Mouse (Mus musculus): ENCODE data around the gene Gm14139. TPM values are rescaled to one million over a fixed set of nuclear protein-coding genes. Genes with fewer than 3 reads are reported as not detected.

Gm14139 gene
- polyA plus RNA-seq (2012; ENCODE audit: low replicate concordance): not detected in 2 replicates

DNA sequence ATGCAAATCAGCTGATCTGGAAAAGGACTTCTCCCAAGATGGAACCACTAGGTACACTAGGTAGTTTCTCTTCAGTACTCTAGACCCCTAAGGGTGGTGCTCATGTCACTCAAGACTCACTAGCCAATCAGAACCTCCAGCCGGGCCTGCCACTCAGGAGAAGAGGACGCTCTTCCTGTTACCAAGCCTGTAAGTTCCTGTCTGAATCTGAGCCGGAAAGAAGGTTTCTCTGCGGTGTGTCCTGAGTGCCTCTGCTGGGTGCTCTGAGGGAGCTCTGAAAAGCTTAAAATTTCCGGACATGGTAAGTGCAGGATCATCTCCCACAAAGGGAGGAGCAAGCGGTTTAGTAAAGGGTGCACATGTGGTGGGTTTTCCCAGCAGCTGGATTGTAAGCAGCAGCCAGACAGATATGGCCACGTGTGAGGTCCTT is at the start of gene Gm14139:
Gm14139 (plus strand) TSS at position 186 of the 430 bp plus-strand sequence.

DNA sequence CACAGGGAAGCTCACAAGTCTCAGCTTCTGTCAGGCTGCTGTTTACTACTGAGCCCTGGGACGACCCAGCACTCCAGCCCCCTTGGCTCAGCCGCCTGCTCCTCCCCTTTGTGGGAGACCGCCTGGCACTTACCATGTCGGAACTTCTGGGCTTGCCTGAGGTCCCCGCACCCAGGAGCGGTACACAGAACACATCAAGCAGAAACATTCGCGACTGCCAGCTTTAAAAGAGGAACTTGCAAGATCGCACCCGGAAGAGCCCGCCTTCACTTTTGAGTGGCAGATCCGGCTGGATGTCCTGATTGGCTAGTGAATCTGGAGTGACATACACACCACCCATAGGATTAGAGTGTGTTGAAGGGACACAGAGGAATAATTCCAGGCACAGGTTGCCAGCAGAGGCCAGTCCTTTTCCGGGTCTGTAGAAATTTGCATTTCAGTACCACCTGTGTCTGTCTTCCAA is 45.1 kb upstream of the Gm14139 start, which contains the start of gene Zfp120:
Zfp120 (minus strand) TSS at position 274 of the 463 bp plus-strand sequence.

DNA sequence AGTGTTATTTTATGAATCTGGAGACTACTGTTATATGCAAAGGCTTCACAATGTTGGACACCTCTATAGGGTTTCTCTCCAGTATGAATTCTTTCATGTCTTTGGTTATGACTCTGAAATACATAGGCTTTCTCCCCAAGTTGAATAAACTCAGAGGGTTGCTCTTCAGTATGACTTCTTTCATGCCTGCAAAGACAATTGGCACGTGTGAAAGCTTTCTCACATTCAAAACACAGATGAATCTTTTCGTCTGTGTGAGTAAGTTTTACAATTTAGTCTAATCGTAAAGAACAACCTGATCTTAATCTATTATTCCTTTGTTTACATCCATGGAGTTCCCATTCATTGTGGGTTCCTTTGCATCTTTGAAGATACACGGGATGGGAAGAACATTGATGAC is 2.0 kb upstream of the Gm14139 start, which contains the start of gene Gm10770:
Gm10770 (minus strand) TSS at position 101 of the 400 bp plus-strand sequence.

DNA sequence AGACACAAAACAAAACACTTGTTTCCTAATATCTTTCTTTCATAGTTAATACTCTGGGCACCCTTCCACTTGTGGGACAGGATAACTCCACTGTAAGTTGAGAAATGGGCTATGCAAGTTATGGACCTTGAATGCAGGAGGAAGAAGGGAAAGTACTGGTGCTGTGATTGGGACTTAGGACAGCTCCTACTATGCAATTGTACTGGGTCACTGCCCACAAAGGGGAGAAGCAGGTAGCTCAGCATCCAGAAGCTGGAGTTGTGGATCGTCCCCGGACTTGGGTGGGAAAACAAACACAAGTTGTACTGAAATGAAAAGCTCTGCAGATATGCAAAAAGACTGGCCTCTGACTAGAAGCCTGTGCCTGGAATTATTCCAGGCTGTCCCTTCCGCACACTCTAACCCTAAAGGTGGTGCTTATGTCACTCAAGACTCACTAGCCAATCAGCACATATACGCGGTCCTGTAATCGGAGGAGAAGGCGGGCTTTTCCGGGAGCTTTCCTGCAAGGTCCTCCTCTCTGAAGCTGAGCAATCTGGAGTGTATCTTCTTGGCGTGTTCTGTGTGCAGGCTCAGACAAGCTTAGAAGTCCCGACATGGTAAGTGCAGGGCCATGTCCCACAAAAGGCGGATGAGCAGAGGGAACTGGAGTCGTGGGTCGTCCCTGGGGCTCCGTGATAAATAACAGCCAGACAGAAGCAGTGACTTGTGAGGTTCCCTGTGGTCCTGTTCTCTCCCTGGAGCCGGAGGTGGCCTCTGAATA is 36.2 kb downstream of the Gm14139 start, which contains the start of gene Zfp937:
Zfp937 (plus strand) TSS at position 474 of the 763 bp plus-strand sequence.

Other genes with a start within 250 kb of the Gm14139 start
- 0.17 and 0.59 TPM in 2 replicates for gene Zfp120, start 45.0 kb upstream of the Gm14139 start, polyA plus RNA-seq (2012; ENCODE audit: low replicate concordance)
- gene Gm10770, start 2.1 kb upstream of the Gm14139 start, polyA plus RNA-seq (2012; ENCODE audit: low replicate concordance): not detected in 2 replicates
- gene Zfp937, start 36.3 kb downstream of the Gm14139 start, polyA plus RNA-seq (2012; ENCODE audit: low replicate concordance): 0.11 TPM in 1 of 2 replicates, not detected in the other
- gene Gm21994, start 73.8 kb downstream of the Gm14139 start, polyA plus RNA-seq (2012; ENCODE audit: low replicate concordance): 0.28 and 0.33 TPM in 2 replicates
- gene Gm14124, start 75.8 kb downstream of the Gm14139 start, polyA plus RNA-seq (2012; ENCODE audit: low replicate concordance): not detected in 2 replicates
- not detected in 2 replicates for gene Gm10130, start 141.9 kb downstream of the Gm14139 start, polyA plus RNA-seq (2012; ENCODE audit: low replicate concordance)
- gene 3300002I08Rik, start 181.0 kb downstream of the Gm14139 start, polyA plus RNA-seq (2012; ENCODE audit: low replicate concordance): not detected in 2 replicates